Mouse (Mus musculus): Measurements from ENCODE around the gene Mrnip. TPM values are rescaled to one million over a fixed set of nuclear protein-coding genes. Genes with fewer than 3 reads are reported as not detected.

Mrnip gene
- total RNA-seq, 2 experiments from 2014 or later: 20.5 to 21.3 TPM

- no peak for DNase-seq (ENCODE audit: low spot score in 2 of 2)
Measured at GRCm38 (mm10) chr11:50223783-50224662, 49.8 kb downstream of the Mrnip start.

- peak; percentile 82 to 90 for DNase-seq (ENCODE audit: low spot score in 2 of 2)
Measured at GRCm38 (mm10) chr11:50224671-50225530, 50.7 kb downstream of the Mrnip start.

GRCm38 (mm10) chr11:50225611-50226378 lies 51.6 kb downstream of the Mrnip start:
- peak; percentile 52 to 54 for DNase-seq (ENCODE audit: low spot score in 2 of 2)

GRCm38 (mm10) chr11:50226406-50226805 lies 52.2 kb downstream of the Mrnip start:
- peak in 1 of 2 experiments; percentile 22 for DNase-seq (ENCODE audit: low spot score in 2 of 2)

GRCm38 (mm10) chr11:50227226-50227625 lies 53.0 kb downstream of the Mrnip start:
- DNase-seq (ENCODE audit: low spot score in 2 of 2): no peak

GRCm38 (mm10) chr11:50227736-50228135 lies 53.5 kb downstream of the Mrnip start:
- no peak for DNase-seq (ENCODE audit: low spot score in 2 of 2)

GRCm38 (mm10) chr11:50228772-50229171 lies 54.5 kb downstream of the Mrnip start:
- DNase-seq (ENCODE audit: low spot score in 2 of 2): no peak

GRCm38 (mm10) chr11:50229252-50229910 lies 55.1 kb downstream of the Mrnip start:
- DNase-seq (ENCODE audit: low spot score in 2 of 2): no peak

GRCm38 (mm10) chr11:50230481-50231304 lies 56.4 kb downstream of the Mrnip start:
- DNase-seq (ENCODE audit: low spot score in 2 of 2): no peak

- DNase-seq (ENCODE audit: low spot score in 2 of 2): peak in 1 of 2 experiments; percentile 64
Measured at GRCm38 (mm10) chr11:50231411-50231810, 57.2 kb downstream of the Mrnip start.

- no peak for DNase-seq (ENCODE audit: low spot score in 2 of 2)
Measured at GRCm38 (mm10) chr11:50233022-50233421, 58.8 kb downstream of the Mrnip start.

- no peak for DNase-seq (ENCODE audit: low spot score in 2 of 2)
Measured at GRCm38 (mm10) chr11:50233993-50234392, 59.7 kb downstream of the Mrnip start.

GRCm38 (mm10) chr11:50234606-50235005 lies 60.4 kb downstream of the Mrnip start:
- DNase-seq (ENCODE audit: low spot score in 2 of 2): no peak

- DNase-seq (ENCODE audit: low spot score in 2 of 2): peak; percentile 83 to 88
Measured at GRCm38 (mm10) chr11:50236540-50236936, 62.3 kb downstream of the Mrnip start.

GRCm38 (mm10) chr11:50236937-50237835 lies 62.9 kb downstream of the Mrnip start:
- no peak for DNase-seq (ENCODE audit: low spot score in 2 of 2)

- DNase-seq (ENCODE audit: low spot score in 2 of 2): no peak
Measured at GRCm38 (mm10) chr11:50238324-50238723, 64.1 kb downstream of the Mrnip start, which contains the start of gene Ltc4s. Ltc4s (minus strand) TSS chr11:50238616.

GRCm38 (mm10) chr11:50238821-50239791 lies 64.9 kb downstream of the Mrnip start:
- no peak for DNase-seq (ENCODE audit: low spot score in 2 of 2)

Data from layer of hippocampus, postnatal 10 days (tissue).